Mouse (Mus musculus): Measurements from ENCODE around the gene Obox7. TPM values are rescaled to one million over a fixed set of nuclear protein-coding genes. Genes with fewer than 3 reads are reported as not detected.

The Obox7 gene
- not detected for polyA plus RNA-seq (2015; fragmentation: Illumina TruSeq; extraction: RNeasy Lipid Tissue Mini Kit (QIAGEN cat#74804); ENCODE audit: low read depth, low replicate concordance)

GRCm38 (mm10) chr7:14659196-14659595 lies at the start of gene Obox7:
Gene Obox7 (plus strand): TSS chr7:14659496.

Other genes starting within 250 kb of the Obox7 start
- gene Sult2a8, start 212.7 kb upstream of the Obox7 start, polyA plus RNA-seq (2015; fragmentation: Illumina TruSeq; extraction: RNeasy Lipid Tissue Mini Kit (QIAGEN cat#74804); ENCODE audit: low read depth, low replicate concordance) = not detected
- gene Sult2a7, start 165.3 kb upstream of the Obox7 start, polyA plus RNA-seq (2015; fragmentation: Illumina TruSeq; extraction: RNeasy Lipid Tissue Mini Kit (QIAGEN cat#74804); ENCODE audit: low read depth, low replicate concordance) = not detected
- 0.09 TPM for gene Vmn1r90, start 96.0 kb upstream of the Obox7 start, polyA plus RNA-seq (2015; fragmentation: Illumina TruSeq; extraction: RNeasy Lipid Tissue Mini Kit (QIAGEN cat#74804); ENCODE audit: low read depth, low replicate concordance)